Mouse (Mus musculus) limb, embryonic 14.5 days (tissue): Measurements from ENCODE around the gene Efna5. TPM values are rescaled to one million over a fixed set of nuclear protein-coding genes. Genes with fewer than 3 reads are reported as not detected.
A peak's percentile ranks its signal among the peaks of the same experiment; 100 is the strongest.

Experiments
- ATAC-seq: fragments of 200-750 bp; cut with Nextera tagmentation; 2 replicates; pipeline ENCODE4 v1.8.0; 2017; ENCODE audit warnings: low read depth, moderate number of reproducible peaks, moderate TSS enrichment; ENCODE audit not compliant: low FRiP score
- DNase-seq: peaks from one replicate; pipeline ENCODE4 v3.0.0-alpha.2; 2015; ENCODE audit warnings: low spot score
- H3K27ac ChIP-seq: fragments of 300-500 bp; sonication (generic); replicated peaks from 2 replicates; pipeline ENCODE4 v1.5.1; 2014; ENCODE audit warnings: low read depth, mild to moderate bottlenecking, low read length, moderate library complexity, mixed read lengths
- H3K27me3 ChIP-seq: fragments of 300-500 bp; sonication (generic); 2 replicates; pipeline ENCODE4 v1.6.1; 2014; ENCODE audit warnings: low read length, mixed read lengths; ENCODE audit not compliant: control insufficient read depth, insufficient read depth
- H3K36me3 ChIP-seq: fragments of 300-500 bp; sonication (generic); 2 replicates; pipeline ENCODE4 v1.6.1; 2014; ENCODE audit warnings: mild to moderate bottlenecking, low read length, moderate library complexity, mixed read lengths; ENCODE audit not compliant: control insufficient read depth, insufficient read depth
- H3K4me1 ChIP-seq: fragments of 300-500 bp; sonication (generic); 2 replicates; pipeline ENCODE4 v1.6.1; 2014; ENCODE audit warnings: antibody characterized with exemption, low read length, mixed read lengths; ENCODE audit not compliant: control insufficient read depth, insufficient read depth
- H3K4me2 ChIP-seq: fragments of 300-500 bp; sonication (generic); replicated peaks from 2 replicates; pipeline ENCODE4 v1.6.1; 2014; ENCODE audit warnings: low read depth, mild to moderate bottlenecking, low read length, moderate library complexity; ENCODE audit not compliant: severe bottlenecking
- H3K4me3 ChIP-seq: fragments of 300-500 bp; sonication (generic); replicated peaks from 2 replicates; pipeline ENCODE4 v1.5.1; 2014; ENCODE audit warnings: low read length
- H3K9ac ChIP-seq: fragments of 300-500 bp; sonication (generic); 2 replicates; pipeline ENCODE4 v1.6.1; 2014; ENCODE audit warnings: mild to moderate bottlenecking, low read depth, low read length, moderate library complexity; ENCODE audit not compliant: severe bottlenecking
- H3K9me3 ChIP-seq: fragments of 300-500 bp; sonication (generic); 2 replicates; pipeline ENCODE4 v1.6.1; 2016; ENCODE audit warnings: low read length; ENCODE audit not compliant: control insufficient read depth
- POLR2A ChIP-seq: fragments of 200-500 bp; IDR thresholded peaks from 2 replicates; pipeline ENCODE4 v1.8.0; 2012; ENCODE audit warnings: inconsistent platforms, mild to moderate bottlenecking, moderate library complexity, borderline replicate concordance; ENCODE audit not compliant: insufficient read depth, insufficient read length; ENCODE audit errors: extremely low read depth
- WGBS: fragments of 180-500 bp; shearing (Covaris S2); extraction: QIAGEN DNeasy Blood & Tissue Kit; methylation state at CpG from one replicate; pipeline ENCODE4 v1.1.7; 2014; 5-methylcytosine and 5-hydroxymethylcytosine counted together
- polyA plus RNA-seq, 2 experiments: library from polyadenylated mRNA; depleted of rRNA in 1 of 2; stranded (reverse) in 1 of 2; unstranded in 1 of 2; fragments of >200 nt; fragmentation: Nextera tagmentation in 1 of 2; extraction: Ambion mirVana in 1 of 2; gene quantifications; 2 replicates each; pipeline versions ENCODE4 v1.2.1 to v1.2.3; 2012 to 2014

The Efna5 gene
- polyA plus RNA-seq, 2 experiments, result 22.8 to 64.8 TPM

DNA sequence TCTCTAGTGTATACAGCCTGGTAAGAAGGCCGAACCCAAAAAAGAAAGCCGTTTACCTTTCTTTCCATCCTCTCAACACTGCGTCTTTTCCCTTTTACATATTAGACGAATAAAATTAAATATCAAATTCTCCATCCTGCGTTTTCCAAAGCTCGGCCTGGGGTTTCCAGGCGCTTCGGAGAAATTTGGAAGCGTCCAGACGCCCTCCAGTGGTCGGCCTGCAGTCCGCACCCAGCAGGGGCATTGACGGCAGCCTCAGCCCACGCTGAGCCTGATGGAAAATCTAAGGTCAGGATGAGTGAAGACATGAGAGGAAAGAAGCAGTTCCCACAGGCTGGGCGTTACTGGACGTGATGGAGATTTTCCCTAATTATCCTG lies 3.0 kb upstream of the Efna5 start:
- Histone ChIP-seq H3K27ac (peak overlapping the region; percentile 81), H3K4me2 (peak overlapping the region; percentile 86), H3K27me3 (no peaks in the 10 kb centered on the region), H3K36me3 (no peaks in the 10 kb centered on the region), H3K4me3 (peak overlapping the region; percentile 88), H3K9me3 (no peaks in the 10 kb centered on the region), H3K4me1 (peaks cover 4% of the 10 kb centered on the region; the same call in 1 of the 2 replicates), H3K9ac (peak overlapping the region; percentile 92)
- peak; percentile 32; the same call in 1 of the 2 replicates for ATAC-seq
- 1% methylated on average over 16 of the region's 16 CpGs for WGBS
- TF ChIP-seq POLR2A, result no peak
- peak; percentile 81 for DNase-seq

DNA sequence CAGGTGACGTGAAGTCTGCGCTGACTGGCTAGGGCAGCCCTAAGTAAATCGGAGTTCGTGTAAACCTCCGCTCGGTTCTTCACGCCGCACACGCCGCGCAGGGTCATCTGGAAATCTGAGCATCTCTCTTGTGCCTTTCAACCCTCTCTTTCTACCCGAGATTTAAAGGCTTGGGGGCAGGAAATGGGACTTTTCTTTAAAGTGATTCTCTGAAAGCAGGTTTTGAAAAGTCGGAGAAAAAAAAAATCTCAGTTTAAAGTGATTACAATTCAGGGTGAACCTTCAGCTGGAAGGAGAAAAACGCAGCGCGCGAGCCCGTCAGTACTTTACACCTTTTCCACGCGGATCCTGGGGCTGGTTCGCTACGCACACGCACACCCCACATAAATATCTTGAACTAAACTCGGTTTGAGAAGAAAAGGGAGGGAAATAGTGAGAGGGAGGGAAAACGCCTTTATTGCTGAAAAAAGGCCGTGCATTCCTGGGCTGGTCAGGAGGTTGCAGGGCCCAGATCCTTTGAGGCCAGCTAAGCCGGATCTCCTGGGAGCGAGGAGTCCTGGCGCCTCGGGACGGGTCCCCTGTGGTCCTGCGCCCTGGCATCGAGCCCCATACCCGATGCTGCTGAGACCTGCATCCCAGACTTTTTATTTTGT lies 2.5 kb upstream of the Efna5 start:
- 2% methylated on average over 34 of the region's 34 CpGs for WGBS
- H3K4me3 ChIP-seq, result peak overlapping the region; percentile 88
- no peak for DNase-seq
- H3K27me3 ChIP-seq, result no peaks in the 10 kb centered on the region
- H3K27ac ChIP-seq, result peak overlapping the region; percentile 81
- H3K4me1 ChIP-seq, result peaks cover 8% of the 10 kb centered on the region
- peak overlapping the region; percentile 86 for H3K4me2 ChIP-seq
- H3K36me3 ChIP-seq, result no peaks in the 10 kb centered on the region
- no peak for TF ChIP-seq POLR2A
- H3K9ac ChIP-seq, result peak overlapping the region; percentile 92
- no peaks in the 10 kb centered on the region for H3K9me3 ChIP-seq
- peak; percentile 6; the same call in 1 of the 2 replicates for ATAC-seq

DNA sequence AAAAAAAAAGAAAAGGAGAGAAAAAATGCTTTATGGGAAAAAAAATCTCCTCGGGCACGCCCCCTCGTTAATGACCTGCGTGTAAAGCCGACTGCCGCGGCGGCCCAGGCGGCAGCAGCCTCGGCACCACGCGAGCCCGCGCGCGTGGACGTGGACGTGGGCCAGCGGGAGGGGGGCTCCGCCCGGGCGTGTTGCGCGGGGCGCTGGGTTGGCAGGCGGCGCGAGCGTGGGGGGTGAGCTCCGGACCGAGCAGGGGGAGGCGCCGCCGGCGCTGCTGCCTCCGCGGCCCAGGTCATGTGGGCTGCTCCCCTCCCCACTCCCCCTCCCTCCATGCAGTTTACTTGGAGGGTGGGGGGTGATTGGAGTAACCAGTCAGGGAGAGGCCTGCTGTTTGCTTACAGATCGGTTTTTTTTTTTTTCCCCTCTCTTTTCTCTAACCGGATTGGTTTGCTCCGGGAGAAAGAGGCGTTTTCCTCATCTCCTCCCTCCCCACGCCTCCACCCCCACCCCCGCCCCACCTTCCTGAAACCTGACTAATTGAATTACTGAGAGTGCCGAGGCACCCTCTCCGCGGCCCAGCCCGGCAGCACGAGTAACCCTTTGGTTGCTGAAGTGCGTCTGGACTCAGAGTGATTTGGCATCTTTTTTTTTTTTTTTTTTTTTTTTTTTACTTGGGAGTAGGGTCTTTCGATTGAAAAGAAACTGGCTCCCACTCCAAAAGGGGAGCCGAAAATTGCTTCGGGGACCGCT lies 1.8 kb upstream of the Efna5 start:
- Histone ChIP-seq H3K4me2 (peak overlapping the region; percentile 86), H3K9me3 (no peaks in the 10 kb centered on the region), H3K27ac (peak overlapping the region; percentile 92), H3K9ac (peak overlapping the region; percentile 92), H3K4me1 (peaks cover 9% of the 10 kb centered on the region), H3K4me3 (peak overlapping the region; percentile 88), H3K27me3 (no peaks in the 10 kb centered on the region), H3K36me3 (no peaks in the 10 kb centered on the region)
- ATAC-seq (peak; percentile 88), DNase-seq (peak; percentile 96)
- no peak for TF ChIP-seq POLR2A
- under 1% methylated on average over 50 of the region's 53 CpGs for WGBS

DNA sequence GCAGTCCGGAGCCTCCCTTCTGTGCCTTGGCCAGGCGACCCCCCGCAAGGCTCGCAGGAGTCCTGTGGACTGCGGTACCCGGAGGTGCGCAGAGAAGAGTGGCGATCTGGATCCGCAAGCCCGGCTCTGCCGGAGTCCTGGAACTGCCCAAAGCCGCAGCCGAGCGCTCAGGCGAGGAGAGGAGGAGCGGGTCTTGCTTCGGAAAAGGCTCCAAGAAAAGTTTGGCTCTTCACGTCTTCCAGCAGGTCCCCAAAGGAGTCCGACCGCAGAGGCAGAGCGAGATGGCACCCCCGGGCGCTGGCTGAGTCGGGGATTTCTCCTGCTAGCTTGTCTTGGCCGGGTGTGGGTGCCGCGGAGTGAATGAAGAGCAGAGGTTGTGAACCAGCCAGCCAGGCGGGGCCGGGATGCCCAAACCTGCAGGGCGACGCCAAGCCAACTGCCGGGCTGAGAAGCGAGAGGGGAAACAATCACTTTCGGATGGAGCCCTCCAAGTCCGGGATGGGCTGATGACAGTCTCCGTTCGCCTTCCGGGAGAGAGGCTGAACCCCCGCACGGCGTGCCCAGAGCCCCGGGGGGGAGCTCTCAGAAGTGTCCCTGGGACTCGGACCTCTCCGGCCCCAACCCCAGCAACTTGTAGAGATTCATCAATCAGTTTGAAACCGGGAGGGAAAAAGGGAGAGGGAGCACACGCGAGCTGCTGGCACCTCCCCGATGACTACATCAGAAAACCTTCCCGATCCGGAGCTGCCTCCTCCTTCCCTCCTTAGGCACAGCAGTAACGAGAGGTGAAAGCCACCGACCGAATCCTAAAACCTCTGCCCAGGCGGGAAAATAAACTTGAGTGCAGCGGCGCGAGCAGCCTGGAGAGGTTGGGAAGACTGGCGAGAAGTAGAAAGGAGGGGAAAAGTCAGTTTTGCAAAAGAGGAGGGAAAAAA lies 941 bp upstream of the Efna5 start:
- Histone ChIP-seq H3K27ac (peak overlapping the region; percentile 92), H3K4me3 (peak overlapping the region; percentile 88), H3K36me3 (no peaks in the 10 kb centered on the region), H3K27me3 (no peaks in the 10 kb centered on the region), H3K4me1 (peaks cover 9% of the 10 kb centered on the region), H3K9me3 (no peaks in the 10 kb centered on the region), H3K4me2 (peak overlapping the region; percentile 86), H3K9ac (peak overlapping the region; percentile 92)
- no peak; the same call in 1 of the 2 replicates for TF ChIP-seq POLR2A
- WGBS, result under 1% methylated on average over 55 of the region's 58 CpGs
- DNase-seq (peak; percentile 80), ATAC-seq (peak; percentile 14)
